Mouse (Mus musculus) embryonic facial prominence, embryonic 15.5 days (tissue): ENCODE results near the gene Ubash3b. TPM values are rescaled to one million over a fixed set of nuclear protein-coding genes. Genes with fewer than 3 reads are reported as not detected.
A peak's percentile ranks its signal among the peaks of the same experiment; 100 is the strongest.

Source experiments
- ATAC-seq: fragments of 200-750 bp; cut with Nextera tagmentation; 2 replicates; pipeline ENCODE4 v1.8.0; 2017; ENCODE audit warnings: low read depth, moderate TSS enrichment; ENCODE audit not compliant: insufficient number of reproducible peaks, low FRiP score, low TSS enrichment
- H3K27ac ChIP-seq: fragments of 300-500 bp; sonication (generic); replicated peaks from 2 replicates; pipeline ENCODE4 v1.5.1; 2015; ENCODE audit warnings: mild to moderate bottlenecking, inconsistent platforms
- H3K27me3 ChIP-seq: fragments of 300-500 bp; sonication (generic); 2 replicates; pipeline ENCODE4 v1.6.1; 2015; ENCODE audit warnings: inconsistent platforms
- H3K36me3 ChIP-seq: fragments of 300-500 bp; sonication (generic); 2 replicates; pipeline ENCODE4 v1.6.1; 2015; ENCODE audit warnings: mild to moderate bottlenecking, inconsistent platforms
- H3K4me1 ChIP-seq: fragments of 300-500 bp; sonication (generic); 2 replicates; pipeline ENCODE4 v1.6.1; 2015; ENCODE audit warnings: inconsistent platforms
- H3K4me2 ChIP-seq: fragments of 300-500 bp; sonication (generic); replicated peaks from 2 replicates; pipeline ENCODE4 v1.6.1; 2015; ENCODE audit warnings: mild to moderate bottlenecking, inconsistent platforms
- H3K4me3 ChIP-seq: fragments of 300-500 bp; sonication (generic); replicated peaks from 2 replicates; pipeline ENCODE4 v1.5.1; 2015; ENCODE audit warnings: mild to moderate bottlenecking, inconsistent platforms
- H3K9ac ChIP-seq: fragments of 300-500 bp; sonication (generic); 2 replicates; pipeline ENCODE4 v1.6.1; 2015; ENCODE audit warnings: inconsistent platforms
- H3K9me3 ChIP-seq: fragments of 300-500 bp; sonication (generic); replicated peaks from 2 replicates; pipeline ENCODE4 v1.6.1; 2016; ENCODE audit warnings: inconsistent platforms
- WGBS: fragments of 180-500 bp; shearing (Covaris S2); methylation state at CpG from one replicate; pipeline ENCODE4 v1.1.7; 2015; 5-methylcytosine and 5-hydroxymethylcytosine counted together
- polyA plus RNA-seq: library from polyadenylated mRNA; unstranded; fragments of >200 nt; fragmentation: Nextera tagmentation; extraction: Ambion mirVana; gene quantifications from 2 replicates; pipeline ENCODE4 v1.2.1, GENCODE M21; 2015

Ubash3b gene
- polyA plus RNA-seq, 1 experiment from 2014 or later = 8.2 TPM

GRCm38 (mm10) chr9:41134907-41135306 is 26.6 kb downstream of the Ubash3b start:
- Histone ChIP-seq H3K9me3 (no peaks in the 10 kb centered on the region), H3K27ac (no peak overlapping the region), H3K4me1 (peaks cover 16% of the 10 kb centered on the region; the same call in 1 of the 2 replicates), H3K4me2 (no peak overlapping the region), H3K36me3 (no peaks in the 10 kb centered on the region), H3K9ac (no peak overlapping the region), H3K27me3 (no peaks in the 10 kb centered on the region), H3K4me3 (no peak overlapping the region)
- no peak for ATAC-seq
- WGBS = 72% methylated on average over 4 of the region's 4 CpGs

GRCm38 (mm10) chr9:41130563-41130962 is 30.9 kb downstream of the Ubash3b start:
- no peak overlapping the region for H3K27ac ChIP-seq
- H3K4me1 ChIP-seq = peaks cover 8% of the 10 kb centered on the region; the same call in 1 of the 2 replicates
- no peak for ATAC-seq
- 74% methylated on average over 8 of the region's 8 CpGs for WGBS
- H3K9ac ChIP-seq = no peak overlapping the region
- H3K27me3 ChIP-seq = no peaks in the 10 kb centered on the region
- no peaks in the 10 kb centered on the region for H3K36me3 ChIP-seq
- H3K4me3 ChIP-seq = no peak overlapping the region
- no peak overlapping the region for H3K4me2 ChIP-seq
- no peaks in the 10 kb centered on the region for H3K9me3 ChIP-seq

- Histone ChIP-seq H3K4me3 (no peak overlapping the region), H3K9me3 (no peaks in the 10 kb centered on the region), H3K27me3 (no peaks in the 10 kb centered on the region), H3K9ac (no peak overlapping the region), H3K4me2 (no peak overlapping the region), H3K27ac (no peak overlapping the region), H3K36me3 (no peaks in the 10 kb centered on the region), H3K4me1 (peaks cover 8% of the 10 kb centered on the region; the same call in 1 of the 2 replicates)
- no peak for ATAC-seq
- WGBS = 70% methylated on average over 10 of the region's 10 CpGs
These were observed 31.6 kb downstream of the Ubash3b start for GRCm38 (mm10) chr9:41129802-41130480.

- H3K4me3 ChIP-seq = no peak overlapping the region
- WGBS = 81% methylated on average over 3 of the region's 3 CpGs
- no peak for ATAC-seq
- peaks cover 8% of the 10 kb centered on the region; the same call in 1 of the 2 replicates for H3K4me1 ChIP-seq
- no peak overlapping the region for H3K27ac ChIP-seq
- no peaks in the 10 kb centered on the region for H3K9me3 ChIP-seq
- no peaks in the 10 kb centered on the region for H3K27me3 ChIP-seq
- H3K9ac ChIP-seq = no peak overlapping the region
- H3K4me2 ChIP-seq = no peak overlapping the region
- H3K36me3 ChIP-seq = no peaks in the 10 kb centered on the region
These were observed 32.2 kb downstream of the Ubash3b start for GRCm38 (mm10) chr9:41129273-41129672.

GRCm38 (mm10) chr9:41126723-41127122 is 34.8 kb downstream of the Ubash3b start:
- Histone ChIP-seq H3K4me2 (no peak overlapping the region), H3K36me3 (no peaks in the 10 kb centered on the region), H3K4me3 (no peak overlapping the region), H3K9ac (no peak overlapping the region), H3K9me3 (no peaks in the 10 kb centered on the region), H3K27me3 (no peaks in the 10 kb centered on the region), H3K4me1 (peaks cover 23% of the 10 kb centered on the region), H3K27ac (no peak overlapping the region)
- ATAC-seq = no peak
- 72% methylated on average over 3 of the region's 3 CpGs for WGBS

- peaks cover 17% of the 10 kb centered on the region; the same call in 1 of the 2 replicates for H3K4me1 ChIP-seq
- no peak overlapping the region for H3K27ac ChIP-seq
- H3K4me2 ChIP-seq = no peak overlapping the region
- 97% methylated on average over 6 of the region's 6 CpGs for WGBS
- no peaks in the 10 kb centered on the region for H3K27me3 ChIP-seq
- no peaks in the 10 kb centered on the region for H3K36me3 ChIP-seq
- no peak for ATAC-seq
- no peak overlapping the region for H3K9ac ChIP-seq
- H3K9me3 ChIP-seq = no peaks in the 10 kb centered on the region
- no peak overlapping the region for H3K4me3 ChIP-seq
These were observed 37.2 kb downstream of the Ubash3b start for GRCm38 (mm10) chr9:41124305-41124704.

GRCm38 (mm10) chr9:41122390-41123110 is 38.9 kb downstream of the Ubash3b start:
- H3K27me3 ChIP-seq = no peaks in the 10 kb centered on the region
- no peak overlapping the region for H3K9ac ChIP-seq
- H3K27ac ChIP-seq = peak overlapping the region; percentile 74
- H3K36me3 ChIP-seq = no peaks in the 10 kb centered on the region
- H3K4me1 ChIP-seq = peaks cover 21% of the 10 kb centered on the region; the same call in 1 of the 2 replicates
- H3K4me2 ChIP-seq = no peak overlapping the region
- no peaks in the 10 kb centered on the region for H3K9me3 ChIP-seq
- no peak overlapping the region for H3K4me3 ChIP-seq
- ATAC-seq = no peak
- WGBS = 43% methylated on average over 11 of the region's 11 CpGs

GRCm38 (mm10) chr9:41121701-41122354 is 39.7 kb downstream of the Ubash3b start:
- WGBS = 62% methylated on average over 6 of the region's 6 CpGs
- no peak for ATAC-seq

GRCm38 (mm10) chr9:41119958-41120357 is 41.5 kb downstream of the Ubash3b start:
- no peaks in the 10 kb centered on the region for H3K36me3 ChIP-seq
- 77% methylated on average over 6 of the region's 6 CpGs for WGBS

More at GRCm38 (mm10) chr9:41121701-41122354, 39.7 kb downstream of the Ubash3b start:
- Histone ChIP-seq H3K4me1 (peaks cover 21% of the 10 kb centered on the region; the same call in 1 of the 2 replicates), H3K36me3 (no peaks in the 10 kb centered on the region), H3K27me3 (no peaks in the 10 kb centered on the region), H3K9ac (no peak overlapping the region), H3K4me3 (no peak overlapping the region), H3K9me3 (no peaks in the 10 kb centered on the region), H3K27ac (peak overlapping the region; percentile 74), H3K4me2 (no peak overlapping the region)

GRCm38 (mm10) chr9:41118065-41118464 is 43.4 kb downstream of the Ubash3b start:
- H3K9me3 ChIP-seq = no peaks in the 10 kb centered on the region
- H3K4me2 ChIP-seq = no peak overlapping the region
- no peak overlapping the region for H3K4me3 ChIP-seq
- WGBS = 51% methylated on average over 7 of the region's 7 CpGs
- no peaks in the 10 kb centered on the region for H3K27me3 ChIP-seq
- peaks cover 18% of the 10 kb centered on the region; the same call in 1 of the 2 replicates for H3K4me1 ChIP-seq
- H3K36me3 ChIP-seq = no peaks in the 10 kb centered on the region
- H3K9ac ChIP-seq = no peak overlapping the region
- ATAC-seq = no peak
- no peak overlapping the region for H3K27ac ChIP-seq

More at GRCm38 (mm10) chr9:41119958-41120357, 41.5 kb downstream of the Ubash3b start:
- no peak overlapping the region for H3K9ac ChIP-seq
- no peak overlapping the region for H3K4me2 ChIP-seq
- H3K27ac ChIP-seq = no peak overlapping the region
- no peaks in the 10 kb centered on the region for H3K9me3 ChIP-seq
- H3K27me3 ChIP-seq = no peaks in the 10 kb centered on the region
- no peak overlapping the region for H3K4me3 ChIP-seq
- peaks cover 21% of the 10 kb centered on the region; the same call in 1 of the 2 replicates for H3K4me1 ChIP-seq
- ATAC-seq = no peak

- peaks cover 4% of the 10 kb centered on the region; the same call in 1 of the 2 replicates for H3K4me1 ChIP-seq
- ATAC-seq = no peak
These were observed 45.4 kb downstream of the Ubash3b start for GRCm38 (mm10) chr9:41116126-41116525.

More at GRCm38 (mm10) chr9:41116126-41116525, 45.4 kb downstream of the Ubash3b start:
- 83% methylated on average over 12 of the region's 12 CpGs for WGBS
- no peak overlapping the region for H3K27ac ChIP-seq
- H3K27me3 ChIP-seq = no peaks in the 10 kb centered on the region
- H3K9me3 ChIP-seq = no peaks in the 10 kb centered on the region
- H3K9ac ChIP-seq = no peak overlapping the region
- no peak overlapping the region for H3K4me2 ChIP-seq
- H3K36me3 ChIP-seq = no peaks in the 10 kb centered on the region
- H3K4me3 ChIP-seq = no peak overlapping the region
